Mouse (Mus musculus) left cerebral cortex, postnatal 10 days (tissue): ENCODE data around the gene Gm42420. TPM values are rescaled to one million over a fixed set of nuclear protein-coding genes. Genes with fewer than 3 reads are reported as not detected.

Experiments used
- total RNA-seq, 2 experiments: library from RNA; stranded (reverse); gene quantifications; 2 replicates each; pipeline ENCODE4 v1.2.3; 2021

Gene Gm42420
- total RNA-seq, 2 experiments from 2014 or later: not detected

Other genes with a start within 250 kb of the Gm42420 start
- gene Slc37a3, start 208.1 kb upstream of the Gm42420 start, total RNA-seq: 10 to 100 TPM; 71.4 to 86.2 TPM
- gene Rab19, start 204.6 kb upstream of the Gm42420 start, total RNA-seq: not detected
- gene Mkrn1, start 165.3 kb upstream of the Gm42420 start, total RNA-seq: 100 to 1,000 TPM; 174 to 180 TPM
- gene Dennd2a, start 27.9 kb upstream of the Gm42420 start, total RNA-seq: 10 to 100 TPM; 19.8 to 21.8 TPM
- gene Adck2, start 11.9 kb upstream of the Gm42420 start, total RNA-seq: 10 to 100 TPM; 24.2 to 29.8 TPM
- 100 to 1,000 TPM; 196 to 198 TPM for gene Ndufb2, start 6.8 kb downstream of the Gm42420 start, total RNA-seq
- 10 to 100 TPM; 90.9 to 92.5 TPM for gene Braf, start 139.7 kb downstream of the Gm42420 start, total RNA-seq
- 100 to 1,000 TPM in 1 of 2 experiments, 10 to 100 TPM in 1; 92.6 to 107 TPM for gene Mrps33, start 225.2 kb downstream of the Gm42420 start, total RNA-seq